Mouse (Mus musculus) bone marrow, adult 2 months (tissue): ENCODE data around the gene Gal3st2.
"Not testable (repeated sequence)": the region's sequence is repeated elsewhere in the genome, so short reads cannot be mapped to it uniquely, and the experiment has no call there.

Experiments used
- CTCF ChIP-seq: fragments of 200-500 bp; IDR thresholded peaks from 2 replicates; pipeline ENCODE4 v1.5.1; 2011; ENCODE audit warnings: low read length, control low read depth; ENCODE audit not compliant: control insufficient read depth, insufficient read depth
- POLR2A ChIP-seq: fragments of 200-500 bp; IDR thresholded peaks from 2 replicates; pipeline ENCODE4 v1.6.1; 2011; ENCODE audit warnings: low read depth, mild to moderate bottlenecking, control low read depth, low read length, borderline replicate concordance; ENCODE audit not compliant: control insufficient read depth

DNA sequence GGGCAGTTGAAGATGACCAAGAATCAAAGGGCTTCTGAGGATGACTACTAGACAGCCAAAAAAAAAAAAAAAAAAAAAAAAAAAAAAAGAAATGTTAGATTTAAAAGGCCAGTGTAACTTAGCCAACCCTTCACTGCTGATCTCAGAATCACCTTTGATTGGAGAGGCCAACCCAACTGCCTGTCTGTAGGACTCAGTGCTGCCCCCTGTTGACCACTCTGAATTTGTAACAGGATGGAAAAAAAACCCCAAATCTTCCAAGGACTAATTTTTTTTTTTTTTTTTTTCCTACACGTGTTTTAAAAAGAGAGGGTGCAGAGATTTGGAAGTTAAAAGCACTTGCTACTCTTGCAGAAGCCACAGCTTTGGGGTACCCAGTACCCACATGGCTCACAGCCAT, 29.8 kb downstream of the Gal3st2 start:
- not testable (repeated sequence) for TF ChIP-seq POLR2A, CTCF
